Mouse (Mus musculus) adrenal gland, postnatal 25 days (tissue): ENCODE measurements around the gene Cfap97. TPM values are rescaled to one million over a fixed set of nuclear protein-coding genes. Genes with fewer than 3 reads are reported as not detected.
"Not testable (repeated sequence)": the region's sequence is repeated elsewhere in the genome, so short reads cannot be mapped to it uniquely, and the experiment has no call there.

ENCODE experiments used
- DNase-seq: peaks from one replicate; pipeline ENCODE4 v3.0.0; 2021; ENCODE audit warnings: mixed read lengths
- long read RNA-seq: library from polyadenylated mRNA; stranded (forward); transcript quantifications from one replicate; pipeline ENCODE4 v2.0.0, GENCODE M21; 2021
- total RNA-seq: library from RNA; stranded (reverse); gene quantifications from 2 replicates; pipeline ENCODE4 v1.2.3, GENCODE M21; 2021

The Cfap97 gene
- total RNA-seq, result 21.2 and 24.4 TPM in 2 replicates
- long read RNA-seq, full-length matches to known transcripts, result 2 of 12 reads
- long read RNA-seq, partial matches to known transcripts, result 7 of 12 reads
- long read RNA-seq, other reads (novel, unspliced or antisense), result 3 of 12 reads

DNA sequence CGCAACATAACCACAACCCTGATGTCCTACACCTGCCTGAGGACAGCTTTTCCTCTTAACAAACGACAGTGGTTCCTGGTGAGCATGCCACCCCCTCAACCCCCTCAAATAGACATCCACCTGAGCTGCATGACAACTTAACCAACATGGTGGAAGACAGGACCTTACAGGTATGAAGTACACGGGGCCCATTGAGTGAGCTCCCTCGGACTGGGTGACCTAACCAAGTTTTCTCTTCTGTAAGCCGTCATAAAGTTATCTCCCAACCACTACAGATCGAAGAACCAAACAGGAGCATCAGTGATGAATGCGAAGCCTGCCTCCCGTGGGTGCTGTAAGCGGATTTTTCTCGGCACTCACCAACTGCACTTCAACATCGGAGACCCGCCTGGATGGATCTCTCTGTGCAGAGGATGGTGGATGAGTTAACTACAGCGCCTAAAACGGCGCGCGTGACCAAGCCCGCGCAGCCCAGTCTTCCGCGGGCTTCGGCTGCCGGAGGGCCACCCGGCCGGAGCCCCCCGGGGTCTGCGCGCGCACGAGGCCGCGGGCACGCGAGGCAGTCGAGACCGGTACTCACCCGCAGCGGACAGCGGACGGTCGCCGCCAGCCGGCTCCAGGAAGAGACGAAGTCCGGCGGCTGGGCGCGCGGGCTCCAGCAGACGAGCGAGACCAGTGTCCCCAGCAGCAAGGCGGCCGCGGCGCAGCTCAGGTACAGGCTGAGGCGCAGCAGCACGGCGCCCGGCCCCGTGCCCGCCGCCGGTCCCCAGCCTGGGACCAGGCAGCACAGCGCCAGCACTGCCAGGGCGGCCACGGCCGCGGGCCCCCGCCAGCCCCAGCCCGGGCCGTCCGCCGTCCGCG, at the start of gene Cfap97:
Gene Cfap97, plus strand, starts transcription at position 570 of the 861 bp plus-strand sequence.
- peak; percentile 57 for DNase-seq

DNA sequence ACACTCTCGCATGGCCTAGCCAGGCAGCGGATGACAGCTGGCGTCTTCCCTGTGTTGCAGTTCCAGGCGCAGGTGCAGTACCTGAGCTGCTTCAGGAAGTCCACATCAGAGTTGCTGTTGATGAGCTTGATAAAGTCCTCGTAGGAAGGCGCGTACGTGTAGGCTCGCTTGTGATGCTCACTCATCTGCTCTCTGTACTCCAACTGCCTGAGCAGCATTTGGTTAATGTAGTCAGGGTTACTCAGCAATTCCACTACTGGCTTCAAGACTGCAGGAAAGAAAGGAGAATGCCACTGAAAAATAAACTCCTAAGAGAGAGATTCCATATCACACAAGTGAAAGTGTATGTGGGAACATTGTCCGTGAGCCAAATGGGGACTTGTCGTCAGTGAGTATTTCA, 48.1 kb upstream of the Cfap97 start:
- DNase-seq, result no peak

DNA sequence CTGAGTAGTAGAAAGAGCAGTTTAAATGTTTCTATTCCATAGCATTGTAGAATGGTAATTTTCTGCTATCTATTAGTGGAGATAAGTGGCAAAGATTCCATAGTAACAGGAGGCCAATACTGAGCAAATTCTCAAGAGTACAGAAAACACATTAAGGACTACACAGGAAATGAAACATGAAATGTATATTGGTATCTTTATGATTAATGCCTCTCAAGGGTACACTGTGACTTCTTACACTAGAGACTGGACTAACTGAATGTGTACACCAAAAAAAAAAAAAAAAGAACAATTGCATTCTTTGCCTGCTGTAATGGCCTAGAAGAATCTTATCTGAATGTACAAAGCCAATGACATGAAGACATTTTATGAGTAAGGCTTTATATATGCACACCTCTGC, 43.9 kb upstream of the Cfap97 start:
- no peak for DNase-seq

DNA sequence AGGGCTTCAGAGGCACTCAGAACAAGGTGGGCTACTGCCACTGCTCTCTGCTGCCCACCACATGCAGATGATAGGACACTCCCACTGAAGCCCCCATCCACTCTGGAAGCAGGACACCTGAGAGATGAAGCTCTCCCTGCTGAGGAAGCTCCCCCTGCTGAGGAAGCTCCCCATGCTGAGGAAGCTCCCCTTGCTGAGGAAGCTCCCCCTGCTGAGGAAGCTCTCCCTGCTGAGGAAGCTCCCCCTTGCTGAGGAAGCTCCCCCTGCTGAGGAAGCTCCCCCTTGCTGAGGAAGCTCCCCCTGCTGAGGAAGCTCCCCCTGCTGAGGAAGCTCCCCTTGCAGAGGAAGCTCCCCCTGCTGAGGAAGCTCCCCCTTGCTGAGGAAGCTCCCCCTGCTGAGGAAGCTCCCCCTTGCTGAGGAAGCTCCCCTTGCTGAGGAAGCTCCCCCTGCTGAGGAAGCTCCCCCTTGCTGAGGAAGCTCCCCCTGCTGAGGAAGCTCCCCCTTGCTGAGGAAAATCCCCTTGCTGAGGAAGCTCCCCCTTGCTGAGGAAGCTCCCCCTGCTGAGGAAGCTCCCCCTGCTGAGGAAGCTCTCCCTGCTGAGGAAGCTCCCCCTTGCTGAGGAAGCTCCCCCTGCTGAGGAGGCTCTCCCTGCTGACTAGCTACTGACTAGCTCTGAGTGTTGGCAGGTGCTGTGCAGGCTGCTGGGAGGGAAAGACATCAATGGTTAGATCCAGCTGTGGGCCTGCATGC, 38.0 kb upstream of the Cfap97 start:
- not testable (repeated sequence) for DNase-seq

DNA sequence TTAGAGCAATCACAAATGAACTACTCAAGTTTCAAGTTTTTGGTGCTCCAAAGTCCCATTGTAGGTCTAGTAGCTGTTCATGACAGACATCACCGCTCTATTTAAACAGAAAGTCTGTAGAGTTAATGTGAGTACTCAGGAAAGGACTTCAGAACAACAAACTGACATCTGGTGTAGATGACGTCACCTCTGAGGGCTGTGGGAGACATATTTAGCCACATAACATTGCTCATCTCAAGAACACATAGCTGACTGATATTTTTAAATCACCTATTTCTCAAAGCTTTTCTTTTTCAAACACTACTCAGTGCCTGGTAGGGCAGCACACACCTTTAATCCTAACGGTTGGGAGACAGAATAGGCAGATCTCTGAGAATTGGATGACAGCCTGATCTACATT, 34.4 kb upstream of the Cfap97 start:
- DNase-seq, result no peak

DNA sequence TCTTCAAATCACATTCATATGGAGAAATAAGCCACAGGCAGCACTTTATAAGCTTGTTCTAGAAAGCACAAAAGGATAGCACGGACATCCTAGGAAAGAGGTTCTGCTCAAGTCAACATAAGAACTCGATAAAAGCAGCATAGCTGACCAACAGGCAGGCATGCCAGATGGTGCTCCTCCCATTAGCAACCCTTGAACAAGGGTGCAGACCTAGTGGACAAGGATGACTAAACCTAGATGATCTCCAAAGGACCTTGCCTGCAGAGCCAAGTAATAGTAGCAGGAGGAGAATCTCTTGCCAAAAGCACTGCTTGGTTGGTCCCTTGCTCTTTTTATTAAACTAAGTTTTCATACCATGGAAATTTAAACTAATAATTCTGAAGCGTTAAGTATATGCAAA, 32.4 kb upstream of the Cfap97 start:
- DNase-seq, result no peak

DNA sequence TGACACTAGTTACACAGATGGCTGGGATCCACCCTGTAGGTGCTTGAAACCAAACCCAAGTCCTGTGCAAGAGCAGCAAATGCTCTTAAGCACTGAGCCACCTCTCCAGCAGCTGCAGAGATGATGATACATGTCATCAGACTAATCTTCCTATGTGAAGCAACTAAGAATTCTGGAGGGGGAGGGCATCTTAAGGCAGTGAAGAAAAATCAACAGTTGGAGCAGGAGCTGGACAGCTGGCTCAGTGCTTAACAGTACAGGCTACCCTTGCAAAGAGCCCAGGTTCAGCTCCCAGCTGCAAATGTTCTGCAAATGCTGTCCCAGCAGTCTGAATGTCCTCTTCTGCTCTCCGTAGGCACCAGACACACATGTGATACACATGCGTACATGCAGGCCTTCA, 29.1 kb upstream of the Cfap97 start:
- DNase-seq, result no peak

DNA sequence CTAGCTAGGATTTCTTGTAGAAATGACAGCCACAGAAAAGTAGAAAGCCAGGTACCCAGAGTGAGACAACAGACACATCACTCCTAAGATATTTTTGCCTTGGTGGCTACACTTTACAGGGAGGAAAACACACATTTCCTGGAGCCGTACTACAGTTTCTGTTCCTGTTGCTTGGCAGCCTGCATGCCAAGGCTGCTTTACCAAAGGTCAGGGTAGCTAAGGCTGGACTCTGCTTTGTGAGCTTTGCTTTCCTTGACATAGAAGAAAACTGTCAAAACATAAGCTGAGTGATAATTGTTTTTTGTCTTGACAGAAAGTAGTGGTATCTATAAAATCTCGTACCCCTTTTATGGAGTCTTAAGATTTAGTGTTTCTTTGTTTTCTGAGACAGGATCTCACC, 21.1 kb upstream of the Cfap97 start:
- DNase-seq, result no peak

DNA sequence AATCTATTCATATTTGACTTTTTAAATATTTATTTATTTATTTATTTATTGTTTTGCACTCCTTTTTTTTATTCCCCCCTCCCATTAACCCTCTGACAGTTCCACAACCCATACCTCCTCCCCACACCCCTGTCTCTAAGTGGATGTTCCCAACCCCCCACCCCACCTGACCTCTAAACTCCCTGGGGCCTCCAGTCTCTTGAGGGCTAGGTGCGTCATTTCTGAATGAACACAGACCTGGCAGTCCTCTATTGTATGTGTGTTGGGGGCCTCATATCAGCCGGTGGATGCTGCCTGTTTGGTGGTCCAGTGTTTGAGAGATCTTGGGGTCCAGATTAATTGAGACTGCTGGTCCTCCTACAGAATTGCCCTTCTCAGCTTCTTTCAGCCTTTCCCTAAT, 16.0 kb upstream of the Cfap97 start:
- not testable (repeated sequence) for DNase-seq

DNA sequence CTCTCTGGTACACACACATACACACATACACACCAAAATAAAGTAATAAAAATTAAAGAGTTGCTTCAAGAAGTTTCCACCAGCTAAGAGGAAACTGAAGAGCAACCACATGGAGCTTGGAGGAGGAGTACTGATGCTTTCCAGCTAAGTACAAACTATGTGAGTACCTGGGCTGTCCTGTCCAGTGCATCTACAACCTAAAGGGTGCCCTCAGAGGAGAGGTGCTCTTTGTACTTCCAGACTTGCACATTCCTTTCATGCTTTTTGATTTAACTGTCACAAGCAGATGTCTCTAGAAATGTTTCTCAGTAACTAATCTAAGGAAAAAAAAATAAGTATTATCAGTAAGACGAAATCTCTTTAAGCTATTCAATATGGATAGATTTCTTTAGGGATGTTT, 14.2 kb upstream of the Cfap97 start:
- DNase-seq, result no peak

DNA sequence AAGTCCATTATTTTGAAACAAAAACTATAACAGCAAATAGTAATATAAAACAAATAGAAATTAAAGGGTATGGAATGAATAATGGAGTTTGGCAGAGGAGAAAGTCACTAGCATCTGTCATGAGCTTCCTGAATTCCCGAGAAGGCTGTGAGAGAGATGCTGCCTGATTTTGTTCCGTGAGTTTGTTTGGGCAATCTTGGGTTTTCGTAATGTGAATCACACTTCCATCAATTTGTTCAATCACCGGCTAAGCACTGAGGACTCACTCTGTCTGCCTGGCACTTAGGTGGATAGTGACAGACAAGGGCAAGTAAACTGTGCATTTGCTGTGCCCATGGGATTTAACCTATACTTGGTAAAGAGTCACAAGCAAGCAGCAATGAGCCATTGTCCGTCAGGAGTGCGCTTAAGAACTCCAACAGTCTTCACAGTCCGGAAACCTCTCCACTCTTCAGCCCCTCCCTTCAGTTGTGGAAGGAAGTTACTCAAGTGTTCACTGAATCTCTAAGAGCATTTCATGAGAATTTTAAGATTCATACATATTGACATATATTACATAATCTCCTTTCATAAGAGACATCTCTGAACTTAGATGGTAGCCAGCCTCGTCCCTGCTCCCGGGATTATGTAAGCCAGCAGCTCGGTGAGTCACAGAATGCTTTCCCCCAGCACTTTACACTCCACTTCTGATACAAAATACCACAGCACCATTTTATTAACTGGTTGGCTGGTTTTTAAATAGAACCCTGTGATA, 13.6 kb upstream of the Cfap97 start:
- DNase-seq, result no peak

DNA sequence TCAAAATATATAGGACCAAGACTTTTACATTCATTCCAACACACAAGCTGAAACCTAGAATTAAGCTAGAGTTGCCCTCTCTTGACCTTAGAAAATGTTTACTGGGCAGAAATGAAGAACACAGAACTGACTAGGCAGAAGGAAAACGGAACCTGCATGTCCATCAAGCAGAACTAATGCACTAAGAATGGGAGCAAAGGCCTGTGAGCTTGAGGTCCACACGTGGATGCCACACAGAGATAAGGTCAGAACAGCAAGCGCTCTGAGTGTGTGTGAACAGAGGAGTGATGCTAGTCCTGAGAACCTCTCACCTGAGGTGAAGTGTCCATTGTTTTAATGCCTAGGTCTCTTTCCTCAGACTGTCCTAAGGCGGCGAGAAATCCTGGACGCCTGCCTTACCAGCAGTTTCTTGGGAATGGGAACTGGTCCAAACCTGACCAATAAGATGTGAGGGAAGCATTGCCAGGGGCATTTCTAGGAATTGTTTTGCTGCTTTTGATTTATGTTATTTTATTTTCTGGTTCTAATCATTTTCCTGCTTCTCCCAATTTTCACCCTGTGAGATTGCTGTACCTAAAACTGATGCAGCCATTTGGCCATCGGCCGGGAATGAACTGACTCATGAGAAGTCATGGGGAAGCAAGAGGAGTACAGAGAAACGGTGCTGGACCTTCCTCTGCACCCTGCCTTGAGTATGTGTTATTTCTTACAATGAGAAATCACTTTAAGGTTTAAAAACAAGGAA, 11.0 kb upstream of the Cfap97 start:
- no peak for DNase-seq

DNA sequence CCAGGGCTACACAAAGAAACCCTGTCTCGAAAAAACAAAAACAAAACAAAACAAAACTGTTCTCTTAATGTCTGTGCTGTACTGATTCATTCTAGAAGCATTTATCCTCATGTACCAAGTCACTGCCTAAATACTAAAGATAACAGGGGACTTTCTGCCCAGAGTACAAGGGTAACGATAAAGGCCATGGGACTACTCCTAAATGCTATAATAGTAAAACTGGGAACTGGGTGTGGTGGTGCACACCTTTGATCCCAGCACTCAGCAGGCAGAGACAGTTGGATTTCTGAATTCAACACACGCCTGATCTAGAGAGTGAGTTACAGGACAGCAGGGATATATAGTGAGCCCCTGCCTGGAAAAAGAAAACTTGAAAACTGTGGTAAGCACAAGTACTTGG, 9.9 kb upstream of the Cfap97 start:
- no peak for DNase-seq

DNA sequence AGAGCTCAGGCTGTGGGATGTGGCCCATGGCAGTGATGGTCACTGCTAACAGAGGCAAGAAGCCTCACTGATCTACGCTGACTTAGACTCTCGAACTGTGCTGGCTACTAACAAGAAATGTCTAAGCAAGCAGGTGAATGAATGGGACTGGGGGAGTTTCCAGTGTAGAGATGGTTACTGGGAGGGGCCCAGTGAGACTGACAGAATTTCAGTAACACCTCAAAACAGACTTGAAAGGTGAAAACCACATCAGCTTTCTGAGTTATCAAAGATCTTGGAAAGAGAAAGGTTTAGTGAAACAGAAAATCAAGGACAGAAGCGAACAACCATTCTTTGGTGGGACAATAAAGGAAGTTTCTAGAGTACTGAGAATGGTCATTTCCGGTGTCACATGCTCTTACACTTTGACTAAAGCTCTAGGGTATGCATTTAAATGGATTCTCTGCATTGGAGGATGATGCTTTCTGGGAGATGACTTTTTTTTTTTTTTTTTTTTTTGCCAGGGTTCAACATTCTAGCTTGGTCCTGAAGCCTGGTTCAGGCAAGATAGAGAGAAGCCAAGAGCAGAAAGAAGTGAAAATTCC, 9.0 kb upstream of the Cfap97 start:
- DNase-seq, result no peak

DNA sequence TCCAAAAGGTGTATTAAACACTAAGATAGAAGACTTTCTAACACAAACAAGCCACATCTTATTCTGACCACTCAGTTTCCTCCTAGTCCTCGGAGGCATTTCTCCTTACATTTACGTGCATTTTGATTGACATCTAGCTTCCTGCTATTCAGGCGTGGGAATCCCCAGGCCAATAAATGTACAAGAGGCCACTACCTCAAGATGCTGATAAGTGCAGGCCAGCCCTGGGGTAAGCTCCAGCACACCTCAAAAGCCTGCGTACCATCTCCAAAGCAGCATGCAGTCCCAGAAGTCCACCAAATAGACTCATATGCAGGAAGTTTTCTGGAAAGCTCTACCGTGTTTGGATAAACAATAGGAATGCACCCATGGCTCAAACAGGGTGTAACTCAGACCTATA, 8.1 kb upstream of the Cfap97 start:
- no peak for DNase-seq

DNA sequence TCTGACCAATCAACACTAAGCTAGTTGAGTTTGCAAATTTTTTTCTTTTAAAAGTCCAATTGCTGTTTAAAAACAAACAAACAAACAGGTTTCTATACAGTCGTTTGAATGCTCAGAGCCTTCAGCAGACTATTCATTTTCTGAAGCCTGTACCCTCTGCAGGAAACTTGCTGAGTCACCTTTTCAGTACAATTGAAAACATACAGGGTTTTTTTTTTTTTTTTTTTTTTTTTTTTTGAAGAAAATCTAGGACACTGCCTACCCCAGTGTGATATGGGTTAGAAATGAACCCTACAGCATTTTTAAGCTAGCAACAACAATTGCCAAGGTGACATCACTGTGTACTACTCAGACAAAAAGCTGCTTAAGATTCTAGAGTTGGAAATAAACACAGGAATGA, 7.6 kb upstream of the Cfap97 start:
- DNase-seq, result no peak

DNA sequence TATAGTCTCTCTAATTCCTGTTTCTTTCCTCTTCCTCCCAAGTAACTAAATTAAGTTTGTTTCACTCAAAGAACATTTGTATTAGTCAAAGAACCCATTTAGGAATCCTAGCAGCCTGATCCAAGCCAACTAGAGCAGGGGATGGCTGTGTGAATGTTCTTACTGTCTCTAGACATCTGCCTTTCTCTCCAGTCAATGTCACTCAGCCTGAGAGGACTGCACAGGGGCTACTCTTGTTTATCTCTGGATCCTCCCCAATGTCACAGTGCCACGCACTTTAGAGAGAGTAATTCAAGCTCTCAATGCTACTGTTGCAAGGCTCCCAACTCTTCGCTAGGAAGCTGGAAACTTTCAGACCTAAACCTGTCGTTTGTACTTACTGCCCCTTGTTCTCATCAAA, 5.4 kb upstream of the Cfap97 start:
- DNase-seq, result no peak

DNA sequence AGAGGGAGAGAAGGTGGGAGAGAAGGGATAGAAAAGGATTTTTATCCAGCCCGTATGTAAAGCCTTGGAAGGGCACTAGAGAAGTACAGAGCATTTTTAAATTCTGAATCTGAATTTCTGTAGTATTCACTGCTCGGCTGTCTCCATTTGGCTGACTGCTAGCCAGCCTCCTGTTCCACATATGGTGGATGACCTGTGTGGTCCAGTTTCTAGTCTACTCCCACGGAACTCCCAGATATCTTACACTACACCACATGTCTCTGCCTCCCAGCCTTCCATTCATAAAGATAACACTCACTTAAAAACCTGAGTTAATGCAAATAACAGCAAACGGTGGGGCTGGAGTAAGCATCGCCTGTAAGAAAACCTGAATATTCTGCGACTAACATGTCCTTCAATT, 2.3 kb upstream of the Cfap97 start:
- DNase-seq, result no peak

DNA sequence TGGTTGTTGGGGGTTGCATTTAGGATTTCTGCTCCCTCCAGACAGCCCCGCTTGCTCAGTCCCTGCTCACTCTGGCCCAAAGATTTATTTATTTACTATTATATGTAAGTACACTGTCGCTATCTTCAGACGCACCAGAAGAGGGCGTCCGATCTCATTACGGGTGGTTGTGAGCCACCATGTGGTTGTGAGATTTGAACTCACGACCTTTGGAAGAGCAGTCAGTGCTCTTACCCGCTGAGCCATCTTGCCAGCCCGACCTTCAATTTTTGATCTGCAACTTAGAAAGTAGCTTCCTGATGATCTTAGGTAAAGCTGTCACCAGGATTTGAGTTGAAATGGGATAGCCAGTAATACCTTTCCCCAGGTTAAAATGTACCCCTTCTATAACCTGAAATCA, 1.8 kb upstream of the Cfap97 start:
- DNase-seq, result no peak

DNA sequence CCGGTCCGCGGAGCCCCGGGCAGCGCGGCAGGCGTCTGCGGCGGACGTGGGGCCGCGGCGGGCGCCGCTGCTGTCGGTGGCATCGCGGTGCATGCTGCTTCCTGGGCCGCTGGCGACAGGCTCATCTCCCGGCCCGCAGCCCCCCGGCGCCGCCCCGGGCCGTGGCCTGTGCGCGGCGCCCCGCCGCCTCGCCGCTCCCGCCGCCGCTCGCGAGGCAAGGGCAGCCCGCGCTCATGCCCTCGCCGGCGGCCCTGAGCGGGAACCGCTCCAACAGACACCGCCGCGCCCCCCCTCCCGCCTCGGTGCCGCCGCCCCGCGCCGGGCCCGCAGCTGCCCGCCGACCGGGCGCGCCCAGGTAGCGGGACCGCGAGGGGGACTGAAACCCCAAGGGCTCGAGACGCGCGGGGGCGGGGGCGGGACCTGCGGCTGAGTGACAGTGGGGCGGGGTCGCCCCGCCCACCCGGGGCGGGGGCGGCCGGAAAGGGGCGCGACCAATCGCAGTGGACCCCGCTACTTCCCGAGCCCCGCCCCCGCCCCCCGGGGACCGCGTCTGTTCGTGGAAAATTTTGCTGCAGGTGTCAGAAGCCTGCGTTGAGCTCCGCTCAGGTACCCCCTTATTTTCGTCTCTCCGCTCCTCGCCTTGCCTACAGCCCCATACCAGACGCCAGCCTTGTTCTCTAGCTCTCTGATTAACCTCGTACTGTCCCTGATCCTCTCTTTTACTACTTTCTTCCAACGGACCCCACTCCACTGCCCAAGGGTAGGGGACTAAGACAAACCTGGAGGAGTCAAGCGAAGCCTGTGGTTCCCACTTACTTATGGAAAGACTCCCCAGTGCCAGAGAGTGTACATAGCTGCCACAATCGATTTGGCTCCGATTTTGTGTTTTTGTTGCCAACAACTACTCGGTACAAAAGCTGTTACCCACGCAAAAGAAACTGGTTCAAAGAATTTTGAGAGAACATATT, 777 bp downstream of the Cfap97 start, which contains the start of gene Snx25:
Gene Snx25, minus strand, starts transcription at position 96 of the 968 bp plus-strand sequence.
- peak; percentile 94 for DNase-seq
